Mouse (Mus musculus) kidney, postnatal 0 days (tissue): ENCODE results near the gene Gm17349. TPM values are rescaled to one million over a fixed set of nuclear protein-coding genes. Genes with fewer than 3 reads are reported as not detected.

Source experiments
- ATAC-seq: fragments of 200-750 bp; cut with Nextera tagmentation; replicated peaks from 2 replicates; pipeline ENCODE4 v1.8.0; 2017; ENCODE audit warnings: low read depth, moderate number of reproducible peaks, moderate TSS enrichment, moderate library complexity; ENCODE audit not compliant: low FRiP score
- DNase-seq: peaks from one replicate; pipeline ENCODE4 v3.0.0-alpha.2; 2016; ENCODE audit warnings: low spot score
- H3K27ac ChIP-seq: fragments of 300-500 bp; sonication (generic); 2 replicates; pipeline ENCODE4 v1.5.1; 2014; ENCODE audit warnings: mild to moderate bottlenecking
- H3K27me3 ChIP-seq: fragments of 300-500 bp; sonication (generic); 2 replicates; pipeline ENCODE4 v1.6.1; 2014; ENCODE audit warnings: low read length, mixed read lengths; ENCODE audit not compliant: insufficient read depth
- H3K36me3 ChIP-seq: fragments of 300-500 bp; sonication (generic); 2 replicates; pipeline ENCODE4 v1.6.1; 2014; ENCODE audit warnings: low read length, mixed read lengths; ENCODE audit not compliant: insufficient read depth
- H3K4me1 ChIP-seq: fragments of 300-500 bp; sonication (generic); replicated peaks from 2 replicates; pipeline ENCODE4 v1.6.1; 2014; ENCODE audit warnings: antibody characterized with exemption, low read length, mixed read lengths; ENCODE audit not compliant: insufficient read depth
- H3K4me2 ChIP-seq: fragments of 300-500 bp; sonication (generic); 2 replicates; pipeline ENCODE4 v1.6.1; 2014; ENCODE audit warnings: mild to moderate bottlenecking, low read length, moderate library complexity, mixed read lengths
- H3K4me3 ChIP-seq: fragments of 300-500 bp; sonication (generic); replicated peaks from 2 replicates; pipeline ENCODE4 v1.5.1; 2014; ENCODE audit warnings: low read depth, low read length
- H3K9ac ChIP-seq: fragments of 300-500 bp; sonication (generic); 2 replicates; pipeline ENCODE4 v1.6.1; 2014; ENCODE audit warnings: low read depth, low read length
- H3K9me3 ChIP-seq: fragments of 300-500 bp; sonication (generic); replicated peaks from 2 replicates; pipeline ENCODE4 v1.6.1; 2016; ENCODE audit warnings: low read length, inconsistent platforms, mixed read lengths
- CTCF ChIP-seq: IDR thresholded peaks from 2 replicates; pipeline ENCODE4 v1.5.1; 2016; ENCODE audit warnings: antibody characterized with exemption, low read depth, mild to moderate bottlenecking, moderate library complexity
- WGBS: fragments of 180-500 bp; shearing (Covaris S2); extraction: QIAGEN DNeasy Blood & Tissue Kit; methylation state at CpG from one replicate; pipeline ENCODE4 v1.1.7; 2014; 5-methylcytosine and 5-hydroxymethylcytosine counted together
- polyA plus RNA-seq: library from polyadenylated mRNA; unstranded; fragments of >200 nt; fragmentation: Nextera tagmentation; extraction: Ambion mirVana; gene quantifications from 2 replicates; pipeline ENCODE4 v1.2.1, GENCODE M21; 2015

Gene Gm17349
- polyA plus RNA-seq, 1 experiment from 2014 or later, result not detected

DNA sequence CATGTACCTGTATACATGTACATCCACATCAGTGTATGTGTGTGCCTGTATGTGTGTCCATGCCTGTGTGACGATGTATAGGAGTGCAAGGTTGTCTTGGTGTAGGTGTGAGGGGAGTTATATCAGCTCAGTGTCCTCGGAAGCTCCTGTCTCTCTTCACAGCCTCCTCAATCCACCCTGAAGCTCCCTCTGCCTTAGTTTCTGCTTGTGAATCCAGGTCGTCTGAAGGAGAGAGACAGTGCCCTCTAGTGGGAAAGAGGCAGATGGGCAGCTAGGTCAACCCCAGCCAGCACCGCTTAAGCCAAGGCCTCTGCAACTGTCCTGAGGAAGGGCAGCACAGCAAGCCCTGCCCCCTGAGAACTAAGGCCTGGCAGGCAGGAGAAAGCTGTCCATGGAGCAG lies 16.6 kb downstream of the Gm17349 start:
- Histone ChIP-seq H3K9me3 (no peaks in the 10 kb centered on the region), H3K4me1 (no peaks in the 10 kb centered on the region), H3K4me2 (no peak overlapping the region), H3K36me3 (no peaks in the 10 kb centered on the region), H3K27me3 (no peaks in the 10 kb centered on the region), H3K27ac (no peak overlapping the region), H3K9ac (no peak overlapping the region), H3K4me3 (no peak overlapping the region)
- no peak for ATAC-seq
- WGBS, result 4% methylated on average over 4 of the region's 4 CpGs
- peak; percentile 92 for DNase-seq
- peak; percentile 93 for TF ChIP-seq CTCF

GRCm38 (mm10) chr15:99684156-99684555 lies 21.1 kb downstream of the Gm17349 start:
- TF ChIP-seq CTCF, result no peak
- H3K27me3 ChIP-seq, result no peaks in the 10 kb centered on the region
- no peak overlapping the region for H3K4me3 ChIP-seq
- H3K9ac ChIP-seq, result no peak overlapping the region
- no peak overlapping the region for H3K4me2 ChIP-seq
- 89% methylated on average over 5 of the region's 5 CpGs for WGBS
- no peaks in the 10 kb centered on the region for H3K36me3 ChIP-seq
- no peaks in the 10 kb centered on the region for H3K4me1 ChIP-seq
- H3K9me3 ChIP-seq, result no peaks in the 10 kb centered on the region
- H3K27ac ChIP-seq, result no peak overlapping the region
- no peak for DNase-seq
- no peak for ATAC-seq

- Histone ChIP-seq H3K36me3 (no peaks in the 10 kb centered on the region), H3K9ac (no peak overlapping the region), H3K27ac (no peak overlapping the region), H3K4me3 (no peak overlapping the region), H3K4me2 (no peak overlapping the region), H3K9me3 (no peaks in the 10 kb centered on the region), H3K4me1 (no peaks in the 10 kb centered on the region), H3K27me3 (no peaks in the 10 kb centered on the region)
- no peak for ATAC-seq
- peak; percentile 50 for TF ChIP-seq CTCF
- DNase-seq, result no peak
- WGBS, result 91% methylated on average over 7 of the region's 7 CpGs
Measured at GRCm38 (mm10) chr15:99682880-99683279, 22.4 kb downstream of the Gm17349 start.

GRCm38 (mm10) chr15:99679008-99679407 lies 26.3 kb downstream of the Gm17349 start:
- no peak for TF ChIP-seq CTCF
- H3K4me1 ChIP-seq, result no peaks in the 10 kb centered on the region
- 55% methylated on average over 7 of the region's 7 CpGs for WGBS
- DNase-seq (no peak), ATAC-seq (no peak)
- H3K4me2 ChIP-seq, result no peak overlapping the region
- H3K4me3 ChIP-seq, result no peak overlapping the region
- no peaks in the 10 kb centered on the region for H3K36me3 ChIP-seq
- no peak overlapping the region for H3K27ac ChIP-seq
- H3K27me3 ChIP-seq, result no peaks in the 10 kb centered on the region
- no peak overlapping the region for H3K9ac ChIP-seq
- H3K9me3 ChIP-seq, result no peaks in the 10 kb centered on the region

- peak; percentile 57 for DNase-seq
- Histone ChIP-seq H3K4me2 (no peak overlapping the region), H3K27ac (no peak overlapping the region), H3K9ac (no peak overlapping the region), H3K4me3 (no peak overlapping the region), H3K36me3 (no peaks in the 10 kb centered on the region), H3K27me3 (0 out of 2 replicates have a peak, but pooled peaks cover 3% of the 10 kb centered on the region), H3K4me1 (no peaks in the 10 kb centered on the region), H3K9me3 (no peaks in the 10 kb centered on the region)
- WGBS, result 15% methylated on average over 13 of the region's 13 CpGs
- TF ChIP-seq CTCF, result peak; percentile 57
- ATAC-seq, result peak; percentile 33; the same call in 1 of the 2 replicates
Measured at GRCm38 (mm10) chr15:99678063-99678800, 27.1 kb downstream of the Gm17349 start.

DNA sequence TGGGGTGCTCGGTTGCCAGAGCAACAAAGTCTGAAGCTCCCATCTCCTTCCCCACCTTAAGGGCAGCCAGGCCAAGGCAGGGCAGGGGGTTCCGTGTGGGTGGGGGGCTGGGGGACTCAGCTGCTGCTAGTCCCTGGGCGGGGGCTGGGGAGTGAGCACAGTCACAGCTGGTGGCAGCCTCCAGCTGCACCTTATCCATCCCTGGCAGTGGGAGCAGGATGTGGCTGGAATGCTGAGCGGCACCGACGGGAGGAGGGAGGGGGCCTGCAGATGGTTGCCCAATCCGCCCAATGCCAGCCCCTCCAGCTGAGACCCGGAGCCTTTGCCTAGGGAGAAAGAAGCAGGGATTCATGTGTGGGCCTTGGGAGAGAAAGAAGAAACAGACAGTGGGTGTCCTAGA lies 28.2 kb downstream of the Gm17349 start:
- DNase-seq, result no peak
- no peak overlapping the region for H3K4me3 ChIP-seq
- 33% methylated on average over 8 of the region's 8 CpGs for WGBS

More for the DNA sequence above, 28.2 kb downstream of the Gm17349 start:
- 0 out of 2 replicates have a peak, but pooled peaks cover 8% of the 10 kb centered on the region for H3K27me3 ChIP-seq
- H3K36me3 ChIP-seq, result no peaks in the 10 kb centered on the region
- no peak for TF ChIP-seq CTCF
- no peak overlapping the region for H3K4me2 ChIP-seq
- H3K9ac ChIP-seq, result no peak overlapping the region
- ATAC-seq, result 0 out of 2 replicates have a peak, but pooled peaks have one; percentile 41
- H3K4me1 ChIP-seq, result no peaks in the 10 kb centered on the region
- no peak overlapping the region for H3K27ac ChIP-seq
- no peaks in the 10 kb centered on the region for H3K9me3 ChIP-seq
